Mouse (Mus musculus) bone marrow, adult 2 months (tissue): ENCODE measurements around the gene Siva1. TPM values are rescaled to one million over a fixed set of nuclear protein-coding genes. Genes with fewer than 3 reads are reported as not detected.

Experiments
- H3K27ac ChIP-seq: fragments of 200-500 bp; 2 replicates; pipeline ENCODE4 v1.5.1; 2012; ENCODE audit warnings: low read depth, mild to moderate bottlenecking, control low read depth, inconsistent platforms, low read length; ENCODE audit not compliant: control insufficient read depth, poor library complexity, insufficient read depth
- H3K4me1 ChIP-seq: fragments of 200-500 bp; 2 replicates; pipeline ENCODE4 v1.6.1; 2011; ENCODE audit warnings: low read length; ENCODE audit not compliant: control insufficient read depth, insufficient read depth
- H3K4me3 ChIP-seq: fragments of 200-500 bp; replicated peaks from 2 replicates; pipeline ENCODE3; 2011; ENCODE audit warnings: mild to moderate bottlenecking, low read depth, low read length, control low read depth; ENCODE audit not compliant: control insufficient read depth
- CTCF ChIP-seq: fragments of 200-500 bp; IDR thresholded peaks from 2 replicates; pipeline ENCODE4 v1.5.1; 2011; ENCODE audit warnings: low read length, control low read depth; ENCODE audit not compliant: control insufficient read depth, insufficient read depth
- POLR2A ChIP-seq: fragments of 200-500 bp; IDR thresholded peaks from 2 replicates; pipeline ENCODE4 v1.6.1; 2011; ENCODE audit warnings: low read depth, mild to moderate bottlenecking, control low read depth, low read length, borderline replicate concordance; ENCODE audit not compliant: control insufficient read depth
- WGBS: fragments of 180-500 bp; shearing (Covaris S2); methylation state at CpG from one replicate; pipeline ENCODE4 v1.1.7; 2018; 5-methylcytosine and 5-hydroxymethylcytosine counted together
- polyA plus RNA-seq: library from polyadenylated mRNA; stranded (reverse); fragments of >200 nt; gene quantifications from 2 replicates; pipeline ENCODE4 v1.2.4, GENCODE M21; 2011; ENCODE audit warnings: low replicate concordance; ENCODE audit not compliant: missing spikeins, insufficient read depth, insufficient read length

Gene Siva1
- polyA plus RNA-seq, 1 experiment: 81.1 TPM

GRCm38 (mm10) chr12:112628197-112628596 is 16.3 kb upstream of the Siva1 start:
- Histone ChIP-seq H3K4me1 (peaks cover 28% of the 10 kb centered on the region), H3K4me3 (peak overlapping the region; percentile 25), H3K27ac (peak overlapping the region; percentile 92)
- TF ChIP-seq CTCF (no peak), POLR2A (no peak)
- 12% methylated on average over 6 of the region's 6 CpGs for WGBS

GRCm38 (mm10) chr12:112628928-112629721 is 15.4 kb upstream of the Siva1 start:
- peak; percentile 46; the same call in 1 of the 2 replicates for TF ChIP-seq POLR2A
- TF ChIP-seq CTCF: no peak
- WGBS: 2% methylated on average over 19 of the region's 19 CpGs
- Histone ChIP-seq H3K27ac (peak overlapping the region; percentile 92), H3K4me3 (peak overlapping the region; percentile 53), H3K4me1 (peaks cover 30% of the 10 kb centered on the region)

GRCm38 (mm10) chr12:112630029-112630428 is 14.4 kb upstream of the Siva1 start:
- 75% methylated on average over 12 of the region's 12 CpGs for WGBS
- TF ChIP-seq POLR2A (no peak), CTCF (no peak)
- Histone ChIP-seq H3K4me3 (no peak overlapping the region), H3K4me1 (peaks cover 30% of the 10 kb centered on the region), H3K27ac (peak overlapping the region; percentile 0; the same call in 1 of the 2 replicates)

DNA sequence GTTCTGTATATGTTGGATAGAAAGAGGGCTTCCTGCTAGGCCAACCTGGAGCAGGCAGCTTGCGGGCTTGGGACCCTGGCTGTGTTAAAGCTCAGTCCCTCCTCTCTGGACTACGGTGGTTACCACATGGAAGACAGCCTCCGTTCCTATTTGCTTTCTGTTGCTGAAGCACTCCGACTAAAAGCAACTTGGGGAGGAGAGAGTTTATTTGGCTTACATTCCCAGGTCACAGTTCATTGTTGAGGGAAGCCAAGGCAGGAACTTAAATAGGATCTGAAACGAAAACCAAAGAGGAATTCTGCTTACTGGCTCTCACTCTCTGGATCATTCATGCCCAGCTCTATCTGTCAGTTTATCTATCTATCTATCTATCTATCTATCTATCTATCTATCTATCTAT is 13.7 kb upstream of the Siva1 start:
- no peak for TF ChIP-seq POLR2A
- 72% methylated on average over 5 of the region's 5 CpGs for WGBS
- Histone ChIP-seq H3K27ac (peak overlapping the region; percentile 12; the same call in 1 of the 2 replicates), H3K4me3 (no peak overlapping the region), H3K4me1 (peaks cover 28% of the 10 kb centered on the region)

DNA sequence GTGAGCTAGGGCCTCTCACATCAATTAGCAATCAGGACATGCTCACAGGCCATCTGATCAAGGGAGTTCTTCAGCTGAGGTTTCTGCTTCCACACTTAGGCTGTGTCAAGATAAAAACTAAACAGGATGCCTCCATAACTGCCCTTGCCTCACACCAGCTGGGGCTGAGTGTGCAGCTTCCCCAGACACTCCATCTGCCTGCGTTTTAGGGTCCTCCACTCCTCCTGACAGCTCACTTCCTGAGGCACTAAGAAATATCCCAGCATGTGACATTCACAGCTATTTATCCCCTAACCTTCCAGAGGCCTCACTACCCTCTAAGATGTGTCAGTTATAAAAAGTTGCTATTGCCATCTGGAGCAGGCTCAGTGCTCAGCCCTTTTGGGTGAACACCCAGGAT is 13.0 kb upstream of the Siva1 start:
- peaks cover 24% of the 10 kb centered on the region for H3K4me1 ChIP-seq
- TF ChIP-seq CTCF: no peak
- no peak for TF ChIP-seq POLR2A
- H3K4me3 ChIP-seq: no peak overlapping the region
- H3K27ac ChIP-seq: peak overlapping the region; percentile 92; the same call in 1 of the 2 replicates
- 14% methylated on average over 1 of the region's 1 CpGs for WGBS

GRCm38 (mm10) chr12:112632084-112632777 is 12.2 kb upstream of the Siva1 start:
- H3K27ac ChIP-seq: peak overlapping the region; percentile 92
- peak overlapping the region; percentile 34 for H3K4me3 ChIP-seq
- 75% methylated on average over 11 of the region's 11 CpGs for WGBS
- H3K4me1 ChIP-seq: peaks cover 21% of the 10 kb centered on the region
- TF ChIP-seq CTCF (no peak), POLR2A (0 out of 2 replicates have a peak, but pooled peaks have one; percentile 41)

- peak overlapping the region; percentile 92 for H3K27ac ChIP-seq
- peak overlapping the region; percentile 29 for H3K4me3 ChIP-seq
- TF ChIP-seq POLR2A (0 out of 2 replicates have a peak, but pooled peaks have one; percentile 41), CTCF (no peak)
- 32% methylated on average over 5 of the region's 5 CpGs for WGBS
- peaks cover 21% of the 10 kb centered on the region for H3K4me1 ChIP-seq
Measured at GRCm38 (mm10) chr12:112632907-112633306, 11.6 kb upstream of the Siva1 start.

DNA sequence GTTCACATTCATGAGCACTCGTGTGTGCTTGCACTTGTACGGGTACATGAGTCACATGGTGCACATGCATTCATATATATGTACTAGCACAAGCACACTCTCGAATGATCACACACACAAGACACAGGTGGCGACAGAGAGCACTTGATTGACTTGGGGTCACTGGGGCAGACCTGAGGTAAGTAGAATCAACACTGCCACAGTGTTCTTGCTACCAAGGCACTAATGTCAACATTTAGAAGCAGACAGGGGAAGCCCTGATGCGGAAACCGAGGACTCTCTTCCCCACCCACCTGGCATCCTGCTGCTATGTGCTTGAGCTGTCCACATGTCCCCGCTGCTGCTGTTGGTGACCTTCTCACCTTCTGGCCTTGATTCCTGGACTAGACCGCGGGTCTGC is 10.8 kb upstream of the Siva1 start:
- Histone ChIP-seq H3K4me1 (peaks cover 17% of the 10 kb centered on the region), H3K27ac (peak overlapping the region; percentile 92; the same call in 1 of the 2 replicates), H3K4me3 (peak overlapping the region; percentile 6)
- TF ChIP-seq POLR2A: no peak
- TF ChIP-seq CTCF: no peak
- 72% methylated on average over 9 of the region's 9 CpGs for WGBS
